Mouse (Mus musculus): ENCODE measurements around the gene Klc1. TPM values are rescaled to one million over a fixed set of nuclear protein-coding genes. Genes with fewer than 3 reads are reported as not detected.

The Klc1 gene
- polyA plus RNA-seq, 1 experiment from 2014 or later: 59.3 TPM

GRCm38 (mm10) chr12:111722654-111723053 is 36.0 kb upstream of the Klc1 start:
- no peak overlapping the region for H3K4me2 ChIP-seq
- no peak overlapping the region for H3K4me3 ChIP-seq (ENCODE audit: low read depth, low read length)
- H3K27me3 ChIP-seq (replicated peaks; ENCODE audit: control insufficient read depth, insufficient read depth, low read length): no peaks in the 10 kb centered on the region
- H3K9me3 ChIP-seq (ENCODE audit: control insufficient read depth, low read length): no peaks in the 10 kb centered on the region
- peaks cover 7% of the 10 kb centered on the region; the same call in 1 of the 2 replicates for H3K36me3 ChIP-seq (ENCODE audit: control insufficient read depth, insufficient read depth, low read length)
- no peak overlapping the region for H3K27ac ChIP-seq (ENCODE audit: low read depth, low read length)
- no peak for ATAC-seq (replicated peaks; ENCODE audit: low FRiP score)
- 65% methylated on average over 9 of the region's 9 CpGs for WGBS
- no peak for DNase-seq (ENCODE audit: low spot score)
- no peak overlapping the region for H3K9ac ChIP-seq (ENCODE audit: low read depth, low read length)
- H3K4me1 ChIP-seq (replicated peaks; ENCODE audit: control insufficient read depth, insufficient read depth, low read length): no peaks in the 10 kb centered on the region

GRCm38 (mm10) chr12:111724638-111725337 is 33.9 kb upstream of the Klc1 start:
- Histone ChIP-seq H3K9me3 (ENCODE audit: control insufficient read depth, low read length) (no peaks in the 10 kb centered on the region), H3K4me3 (ENCODE audit: low read depth, low read length) (no peak overlapping the region), H3K27me3 (replicated peaks; ENCODE audit: control insufficient read depth, insufficient read depth, low read length) (no peaks in the 10 kb centered on the region), H3K36me3 (ENCODE audit: control insufficient read depth, insufficient read depth, low read length) (peaks cover 8% of the 10 kb centered on the region; the same call in 1 of the 2 replicates), H3K4me2 (no peak overlapping the region), H3K4me1 (replicated peaks; ENCODE audit: control insufficient read depth, insufficient read depth, low read length) (no peaks in the 10 kb centered on the region), H3K27ac (ENCODE audit: low read depth, low read length) (no peak overlapping the region), H3K9ac (ENCODE audit: low read depth, low read length) (no peak overlapping the region)
- DNase-seq (ENCODE audit: low spot score): no peak
- whole genome bisulfite sequencing: 77% methylated on average over 6 of the region's 6 CpGs
- no peak for ATAC-seq (replicated peaks; ENCODE audit: low FRiP score)

- H3K36me3 ChIP-seq (ENCODE audit: control insufficient read depth, insufficient read depth, low read length): peaks cover 10% of the 10 kb centered on the region; the same call in 1 of the 2 replicates
- no peaks in the 10 kb centered on the region for H3K27me3 ChIP-seq (replicated peaks; ENCODE audit: control insufficient read depth, insufficient read depth, low read length)
- H3K4me1 ChIP-seq (replicated peaks; ENCODE audit: control insufficient read depth, insufficient read depth, low read length): no peaks in the 10 kb centered on the region
- H3K27ac ChIP-seq (ENCODE audit: low read depth, low read length): no peak overlapping the region
- DNase-seq (ENCODE audit: low spot score) (no peak), ATAC-seq (replicated peaks; ENCODE audit: low FRiP score) (no peak)
- H3K9ac ChIP-seq (ENCODE audit: low read depth, low read length): no peak overlapping the region
- no peak overlapping the region for H3K4me3 ChIP-seq (ENCODE audit: low read depth, low read length)
- no peak overlapping the region for H3K4me2 ChIP-seq
- no peaks in the 10 kb centered on the region for H3K9me3 ChIP-seq (ENCODE audit: control insufficient read depth, low read length)
- 76% methylated on average over 12 of the region's 12 CpGs for WGBS
These were observed 33.1 kb upstream of the Klc1 start for GRCm38 (mm10) chr12:111725338-111726121.

- WGBS: 65% methylated on average over 4 of the region's 4 CpGs
- ATAC-seq (replicated peaks; ENCODE audit: low FRiP score) (no peak), DNase-seq (ENCODE audit: low spot score) (no peak)
- Histone ChIP-seq H3K36me3 (ENCODE audit: control insufficient read depth, insufficient read depth, low read length) (peaks cover 10% of the 10 kb centered on the region; the same call in 1 of the 2 replicates), H3K4me3 (ENCODE audit: low read depth, low read length) (no peak overlapping the region), H3K9me3 (ENCODE audit: control insufficient read depth, low read length) (no peaks in the 10 kb centered on the region), H3K4me1 (replicated peaks; ENCODE audit: control insufficient read depth, insufficient read depth, low read length) (no peaks in the 10 kb centered on the region), H3K27me3 (replicated peaks; ENCODE audit: control insufficient read depth, insufficient read depth, low read length) (no peaks in the 10 kb centered on the region), H3K9ac (ENCODE audit: low read depth, low read length) (no peak overlapping the region), H3K27ac (ENCODE audit: low read depth, low read length) (no peak overlapping the region), H3K4me2 (no peak overlapping the region)
These were observed 32.6 kb upstream of the Klc1 start for GRCm38 (mm10) chr12:111726122-111726463.

- 85% methylated on average over 1 of the region's 1 CpGs for WGBS
- H3K27me3 ChIP-seq (replicated peaks; ENCODE audit: control insufficient read depth, insufficient read depth, low read length): no peaks in the 10 kb centered on the region
- DNase-seq (ENCODE audit: low spot score) (no peak), ATAC-seq (replicated peaks; ENCODE audit: low FRiP score) (no peak)
- peaks cover 7% of the 10 kb centered on the region; the same call in 1 of the 2 replicates for H3K4me1 ChIP-seq (replicated peaks; ENCODE audit: control insufficient read depth, insufficient read depth, low read length)
- H3K27ac ChIP-seq (ENCODE audit: low read depth, low read length): no peak overlapping the region
- H3K4me3 ChIP-seq (ENCODE audit: low read depth, low read length): no peak overlapping the region
- no peak overlapping the region for H3K4me2 ChIP-seq
- H3K36me3 ChIP-seq (ENCODE audit: control insufficient read depth, insufficient read depth, low read length): peaks cover 10% of the 10 kb centered on the region; the same call in 1 of the 2 replicates
- H3K9ac ChIP-seq (ENCODE audit: low read depth, low read length): no peak overlapping the region
- H3K9me3 ChIP-seq (ENCODE audit: control insufficient read depth, low read length): no peaks in the 10 kb centered on the region
These were observed 30.7 kb upstream of the Klc1 start for GRCm38 (mm10) chr12:111727956-111728355.

GRCm38 (mm10) chr12:111731822-111732807 is 26.5 kb upstream of the Klc1 start:
- no peak overlapping the region for H3K27ac ChIP-seq (ENCODE audit: low read depth, low read length)
- WGBS: 30% methylated on average over 30 of the region's 30 CpGs

GRCm38 (mm10) chr12:111732921-111733320 is 25.7 kb upstream of the Klc1 start:
- 59% methylated on average over 5 of the region's 5 CpGs for WGBS
- no peak overlapping the region for H3K27ac ChIP-seq (ENCODE audit: low read depth, low read length)
- H3K9me3 ChIP-seq (ENCODE audit: control insufficient read depth, low read length): no peaks in the 10 kb centered on the region
- H3K4me3 ChIP-seq (ENCODE audit: low read depth, low read length): no peak overlapping the region
- H3K36me3 ChIP-seq (ENCODE audit: control insufficient read depth, insufficient read depth, low read length): peaks cover 2% of the 10 kb centered on the region; the same call in 1 of the 2 replicates
- no peaks in the 10 kb centered on the region for H3K27me3 ChIP-seq (replicated peaks; ENCODE audit: control insufficient read depth, insufficient read depth, low read length)
- H3K4me1 ChIP-seq (replicated peaks; ENCODE audit: control insufficient read depth, insufficient read depth, low read length): peaks cover 7% of the 10 kb centered on the region; the same call in 1 of the 2 replicates
- no peak for DNase-seq (ENCODE audit: low spot score)
- peak; percentile 18; the same call in 1 of the 2 replicates for ATAC-seq (replicated peaks; ENCODE audit: low FRiP score)
- no peak overlapping the region; the same call in 1 of the 2 replicates for H3K4me2 ChIP-seq
- no peak overlapping the region for H3K9ac ChIP-seq (ENCODE audit: low read depth, low read length)

More at GRCm38 (mm10) chr12:111731822-111732807, 26.5 kb upstream of the Klc1 start:
- Histone ChIP-seq H3K36me3 (ENCODE audit: control insufficient read depth, insufficient read depth, low read length) (peaks cover 5% of the 10 kb centered on the region; the same call in 1 of the 2 replicates), H3K27me3 (replicated peaks; ENCODE audit: control insufficient read depth, insufficient read depth, low read length) (no peaks in the 10 kb centered on the region), H3K4me3 (ENCODE audit: low read depth, low read length) (no peak overlapping the region), H3K9ac (ENCODE audit: low read depth, low read length) (no peak overlapping the region), H3K4me1 (replicated peaks; ENCODE audit: control insufficient read depth, insufficient read depth, low read length) (peaks cover 7% of the 10 kb centered on the region; the same call in 1 of the 2 replicates), H3K9me3 (ENCODE audit: control insufficient read depth, low read length) (no peaks in the 10 kb centered on the region), H3K4me2 (peak overlapping the region; percentile 51)
- DNase-seq (ENCODE audit: low spot score) (peak; percentile 78), ATAC-seq (replicated peaks; ENCODE audit: low FRiP score) (peak; percentile 88)

GRCm38 (mm10) chr12:111734912-111735311 is 23.7 kb upstream of the Klc1 start:
- H3K27me3 ChIP-seq (replicated peaks; ENCODE audit: control insufficient read depth, insufficient read depth, low read length): no peaks in the 10 kb centered on the region
- H3K27ac ChIP-seq (ENCODE audit: low read depth, low read length): no peak overlapping the region
- WGBS: 92% methylated on average over 3 of the region's 3 CpGs
- H3K9me3 ChIP-seq (ENCODE audit: control insufficient read depth, low read length): no peaks in the 10 kb centered on the region
- DNase-seq (ENCODE audit: low spot score) (no peak), ATAC-seq (replicated peaks; ENCODE audit: low FRiP score) (no peak)
- H3K4me2 ChIP-seq: no peak overlapping the region
- H3K36me3 ChIP-seq (ENCODE audit: control insufficient read depth, insufficient read depth, low read length): peaks cover under 1% of the 10 kb centered on the region; the same call in 1 of the 2 replicates
- peaks cover 7% of the 10 kb centered on the region; the same call in 1 of the 2 replicates for H3K4me1 ChIP-seq (replicated peaks; ENCODE audit: control insufficient read depth, insufficient read depth, low read length)
- H3K4me3 ChIP-seq (ENCODE audit: low read depth, low read length): no peak overlapping the region
- H3K9ac ChIP-seq (ENCODE audit: low read depth, low read length): no peak overlapping the region
